Mouse (Mus musculus): ENCODE results near the gene Shc2.

Shc2 gene

GRCm38 (mm10) chr10:79581501-79581900 is 56.2 kb downstream of the Shc2 start:
- no peak for DNase-seq (ENCODE audit: low read depth, low spot score)

- peak; percentile 64 for DNase-seq (ENCODE audit: low read depth, low spot score)
These were observed 56.9 kb downstream of the Shc2 start for GRCm38 (mm10) chr10:79580811-79581210.

GRCm38 (mm10) chr10:79580356-79580755 is 57.4 kb downstream of the Shc2 start:
- DNase-seq (ENCODE audit: low read depth, low spot score): no peak

GRCm38 (mm10) chr10:79579781-79580180 is 57.9 kb downstream of the Shc2 start:
- DNase-seq (ENCODE audit: low read depth, low spot score): no peak

GRCm38 (mm10) chr10:79578891-79579290 is 58.8 kb downstream of the Shc2 start:
- no peak for DNase-seq (ENCODE audit: low read depth, low spot score)

- DNase-seq (ENCODE audit: low read depth, low spot score): no peak
These were observed 59.4 kb downstream of the Shc2 start for GRCm38 (mm10) chr10:79578276-79578675.

- no peak for DNase-seq (ENCODE audit: low read depth, low spot score)
These were observed 60.3 kb downstream of the Shc2 start for GRCm38 (mm10) chr10:79577376-79577775.

GRCm38 (mm10) chr10:79575754-79576153 is 62.0 kb downstream of the Shc2 start:
- no peak for DNase-seq (ENCODE audit: low read depth, low spot score)

GRCm38 (mm10) chr10:79574796-79575195 is 62.9 kb downstream of the Shc2 start:
- DNase-seq (ENCODE audit: low read depth, low spot score): no peak

- DNase-seq (ENCODE audit: low read depth, low spot score): no peak
These were observed 63.4 kb downstream of the Shc2 start for GRCm38 (mm10) chr10:79574350-79574749.

GRCm38 (mm10) chr10:79573611-79574010 is 64.1 kb downstream of the Shc2 start:
- no peak for DNase-seq (ENCODE audit: low read depth, low spot score)

- no peak for DNase-seq (ENCODE audit: low read depth, low spot score)
These were observed 66.4 kb downstream of the Shc2 start for GRCm38 (mm10) chr10:79571314-79571713.

- no peak for DNase-seq (ENCODE audit: low read depth, low spot score)
These were observed 67.8 kb downstream of the Shc2 start for GRCm38 (mm10) chr10:79569921-79570320.

Data from A20 (cell line).